Mouse (Mus musculus): ENCODE results near the gene Tex264.

- TF ChIP-seq CTCF (IDR thresholded peaks at IDR 0.05; ENCODE audit: control insufficient read depth, insufficient read depth, insufficient read length) (no peak), MYOD1 (IDR thresholded peaks at IDR 0.05; ENCODE audit: control insufficient read depth, insufficient read length, low read depth) (no peak), MAX (IDR thresholded peaks at IDR 0.05) (no peak), CEBPB (IDR thresholded peaks at IDR 0.05; ENCODE audit: low read depth) (no peak)
These were observed 71.1 kb downstream of the Tex264 start for GRCm38 (mm10) chr9:106614616-106615015.

Data from C2C12 (cell line).